Mouse (Mus musculus): ENCODE measurements around the gene Serpinb6b.

GRCm38 (mm10) chr13:33001341-33001740 lies 36.3 kb downstream of the Serpinb6b start:
- TF ChIP-seq POLR2A (IDR thresholded peaks at IDR 0.05; ENCODE audit: insufficient read length, low read depth) (no peak), TCF12 (IDR thresholded peaks at IDR 0.05; ENCODE audit: insufficient read depth, poor library complexity, severe bottlenecking) (no peak), USF1 (IDR thresholded peaks at IDR 0.05; ENCODE audit: low read depth) (no peak), MAX (IDR thresholded peaks at IDR 0.05; ENCODE audit: low read depth) (no peak)

All from myocyte (in vitro differentiated cells).